Mouse (Mus musculus): ENCODE results near the gene Olig3.
A peak's percentile ranks its signal among the peaks of the same experiment; 100 is the strongest.

The Olig3 gene

GRCm38 (mm10) chr10:19356071-19356583 lies at the start of gene Olig3:
Gene Olig3 (plus strand): TSS chr10:19356533.
- no peak for DNase-seq

- peak; percentile 3 for DNase-seq
These were observed 46.5 kb upstream of the Olig3 start for GRCm38 (mm10) chr10:19309681-19310395.

- DNase-seq, result no peak
These were observed 45.9 kb upstream of the Olig3 start for GRCm38 (mm10) chr10:19310471-19310870.

GRCm38 (mm10) chr10:19317962-19318812 lies 38.1 kb upstream of the Olig3 start:
- DNase-seq, result no peak

GRCm38 (mm10) chr10:19321781-19322180 lies 34.6 kb upstream of the Olig3 start:
- DNase-seq, result no peak

DNA sequence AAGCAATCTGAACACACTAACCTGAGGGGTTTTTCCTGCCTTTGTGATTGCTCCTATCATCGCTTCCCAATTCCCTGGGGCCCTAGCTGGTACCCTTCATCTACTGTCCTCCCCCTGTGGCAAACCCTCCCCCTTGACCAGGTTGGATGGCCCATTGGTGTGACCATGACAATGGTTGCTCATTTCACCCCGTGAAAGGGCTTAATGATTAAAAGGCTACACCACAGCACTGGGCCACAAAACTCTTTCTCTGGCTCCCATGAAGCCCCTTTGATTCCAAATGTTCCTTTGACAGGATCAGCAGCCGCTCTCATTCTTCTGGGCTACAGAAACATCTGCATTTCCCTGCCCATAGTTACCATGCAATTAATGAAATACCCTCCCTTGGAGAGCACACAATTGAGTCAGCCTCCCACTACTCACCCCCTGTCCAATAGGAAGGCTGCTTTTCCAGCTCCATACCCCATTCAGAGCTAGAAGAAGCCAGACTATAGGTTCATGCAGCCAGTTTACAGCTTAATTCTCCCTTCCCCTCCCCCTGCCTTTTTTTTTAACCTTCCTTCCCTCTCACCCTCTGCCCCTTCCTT lies 27.0 kb upstream of the Olig3 start:
- no peak for DNase-seq

- DNase-seq, result no peak
These were observed 22.9 kb upstream of the Olig3 start for GRCm38 (mm10) chr10:19333425-19333824.

- no peak for DNase-seq
These were observed 17.4 kb upstream of the Olig3 start for GRCm38 (mm10) chr10:19338695-19339630.

- no peak for DNase-seq
These were observed 12.3 kb upstream of the Olig3 start for GRCm38 (mm10) chr10:19344039-19344438.

GRCm38 (mm10) chr10:19349326-19349725 lies 7.0 kb upstream of the Olig3 start:
- no peak for DNase-seq

- no peak for DNase-seq
These were observed 4.1 kb upstream of the Olig3 start for GRCm38 (mm10) chr10:19352006-19352877.

- no peak for DNase-seq
These were observed 3.4 kb upstream of the Olig3 start for GRCm38 (mm10) chr10:19352878-19353301.

DNA sequence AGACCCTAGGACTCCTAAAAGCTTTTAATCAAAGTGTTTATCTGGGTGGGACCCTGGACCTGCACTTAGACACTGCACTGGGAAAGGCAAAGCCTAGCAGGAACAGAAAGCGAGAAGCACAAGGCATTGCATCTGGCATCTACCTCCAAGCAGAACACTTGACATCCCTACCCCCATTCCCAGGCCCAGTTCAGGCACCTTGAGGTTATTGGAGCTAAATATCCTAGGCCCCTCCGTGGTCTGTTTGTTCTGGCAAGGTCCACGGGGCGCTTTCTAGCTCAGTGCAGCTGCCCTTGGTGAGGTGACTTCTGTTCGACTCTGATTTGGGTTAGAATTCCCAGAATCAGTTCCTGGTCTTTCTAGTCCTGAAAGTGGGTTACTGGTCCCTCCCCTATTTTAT lies 2.7 kb upstream of the Olig3 start:
- no peak for DNase-seq

DNA sequence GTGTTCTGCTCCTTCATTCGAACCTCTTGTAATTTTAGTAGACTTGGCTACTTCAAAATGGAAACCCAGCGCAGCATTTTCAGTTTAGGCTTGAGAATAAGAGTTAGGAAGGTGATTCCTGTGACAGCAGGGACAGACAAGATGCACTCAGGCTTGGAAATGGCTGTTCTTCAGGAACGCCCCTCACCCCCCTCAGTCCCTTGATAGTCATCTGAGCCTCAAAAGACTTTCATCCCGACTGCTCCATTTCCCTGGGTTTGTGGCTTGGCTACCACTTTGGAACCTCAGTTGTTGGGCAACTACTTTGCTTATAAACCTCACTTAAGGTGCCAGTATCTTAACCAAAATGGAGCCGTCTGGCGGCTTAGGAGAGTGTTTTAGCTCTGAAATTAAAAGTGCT lies 2.2 kb upstream of the Olig3 start:
- no peak for DNase-seq

- DNase-seq, result no peak
These were observed 1.3 kb upstream of the Olig3 start for GRCm38 (mm10) chr10:19355076-19355475.

GRCm38 (mm10) chr10:19356720-19357641 lies 648 bp downstream of the Olig3 start:
- DNase-seq, result no peak

DNA sequence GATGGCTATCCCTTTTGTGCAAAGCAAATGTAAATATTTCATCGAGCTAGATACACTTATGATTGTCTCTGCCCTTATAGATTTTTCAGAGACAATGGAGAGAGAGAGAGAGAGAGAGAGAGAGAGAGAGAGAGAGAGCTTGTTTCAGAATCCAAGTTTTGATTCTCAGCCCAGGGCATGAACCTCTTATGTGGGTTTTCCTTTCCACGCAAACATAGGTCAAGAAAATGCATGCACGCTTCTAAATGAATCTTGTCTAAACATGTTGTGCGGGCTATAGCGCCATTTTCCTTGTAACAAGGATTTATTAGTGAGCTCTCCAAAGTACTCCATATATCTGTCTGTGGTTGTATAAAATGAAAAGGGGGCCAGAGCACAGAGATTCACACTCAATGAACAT lies 1.5 kb downstream of the Olig3 start:
- no peak for DNase-seq

GRCm38 (mm10) chr10:19360446-19361300 lies 4.3 kb downstream of the Olig3 start:
- no peak for DNase-seq
